Mouse (Mus musculus) brown adipose tissue, adult 24 weeks (tissue): Measurements from ENCODE around the gene Aldh1a3. TPM values are rescaled to one million over a fixed set of nuclear protein-coding genes. Genes with fewer than 3 reads are reported as not detected.
A peak's percentile ranks its signal among the peaks of the same experiment; 100 is the strongest.

ENCODE experiments used
- H3K27ac ChIP-seq: fragments of 200-500 bp; replicated peaks from 2 replicates; pipeline ENCODE4 v1.5.1; 2012; ENCODE audit warnings: low read depth, mild to moderate bottlenecking, low read length
- H3K4me1 ChIP-seq: fragments of 200-500 bp; 2 replicates; pipeline ENCODE4 v1.6.1; 2012; ENCODE audit warnings: low read length, mixed read lengths; ENCODE audit not compliant: control insufficient read depth, insufficient read depth, insufficient read length
- H3K4me3 ChIP-seq: fragments of 200-500 bp; 2 replicates; pipeline ENCODE4 v1.5.1; 2012; ENCODE audit warnings: low read depth, mild to moderate bottlenecking, low read length, moderate library complexity; ENCODE audit not compliant: insufficient read depth
- polyA plus RNA-seq: library from polyadenylated mRNA; stranded (reverse); fragments of >200 nt; gene quantifications from 2 replicates; pipeline ENCODE4 v1.2.4, GENCODE M21; 2012; ENCODE audit not compliant: missing spikeins, insufficient read depth, insufficient read length

The Aldh1a3 gene
- polyA plus RNA-seq, result 1.6 and 3.0 TPM in 2 replicates

DNA sequence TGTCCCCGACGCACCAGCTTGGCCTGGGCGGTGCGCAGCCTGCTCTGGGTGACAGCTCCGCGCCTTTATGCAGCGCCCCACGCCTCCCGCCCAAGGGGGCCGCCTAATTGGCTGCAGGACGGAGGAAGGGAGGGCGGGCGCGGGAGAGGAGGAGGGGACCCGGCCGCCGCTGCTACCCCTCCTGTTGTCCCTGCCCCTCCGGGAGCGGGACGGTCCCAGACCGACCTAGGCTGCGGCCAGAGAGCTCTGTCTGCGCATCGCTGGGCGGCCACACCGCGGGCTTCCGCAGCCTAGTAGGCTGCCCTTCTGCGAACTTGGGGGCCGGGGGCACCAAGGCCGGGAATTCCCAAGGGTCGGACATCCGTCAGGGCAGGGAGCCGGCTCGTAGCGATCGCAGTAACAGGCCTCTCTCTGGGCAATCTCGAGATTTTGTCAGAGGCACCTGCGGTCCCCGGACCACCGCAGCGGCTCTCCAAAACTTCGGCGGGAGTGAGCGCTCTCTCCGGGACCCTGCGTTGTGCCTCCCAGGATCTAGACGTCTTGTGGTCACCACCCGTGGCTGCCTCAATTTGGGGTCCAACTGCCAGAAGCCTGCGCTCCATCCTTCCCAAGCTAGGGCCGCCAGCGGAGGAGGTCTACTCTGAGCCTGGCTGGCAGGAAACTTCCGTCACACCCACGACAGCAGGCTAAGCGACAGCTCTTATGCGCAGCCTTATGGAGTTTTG is at the start of gene Aldh1a3:
Gene Aldh1a3 (minus strand): TSS at position 81 of the 725 bp plus-strand sequence.
- Histone ChIP-seq H3K27ac (no peak within 1 kb of the TSS), H3K4me3 (peak within 1 kb of the TSS; percentile 40), H3K4me1 (no peaks in the 10 kb centered on the region)

DNA sequence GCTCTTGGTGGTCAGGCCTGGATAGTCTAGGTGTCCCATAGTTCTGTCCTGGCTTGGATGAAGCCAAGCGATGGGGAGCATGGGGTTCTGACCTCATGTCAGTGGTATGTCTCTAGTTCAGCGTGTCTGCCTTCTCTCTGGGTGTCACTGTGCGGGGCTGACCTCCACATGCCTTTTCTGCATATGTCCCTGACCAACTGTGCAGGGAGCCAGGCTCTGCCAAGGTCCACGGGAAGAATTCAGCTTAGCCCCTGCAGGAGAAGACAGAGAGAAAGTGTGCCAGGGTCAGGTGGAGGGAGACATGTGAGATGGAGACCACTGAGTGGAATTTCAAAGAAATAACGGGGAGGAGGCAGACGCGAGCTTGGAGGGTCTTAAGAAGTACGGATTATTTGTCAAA is 49.0 kb upstream of the Aldh1a3 start:
- Histone ChIP-seq H3K4me1 (no peaks in the 10 kb centered on the region), H3K4me3 (no peak overlapping the region), H3K27ac (no peak overlapping the region)

DNA sequence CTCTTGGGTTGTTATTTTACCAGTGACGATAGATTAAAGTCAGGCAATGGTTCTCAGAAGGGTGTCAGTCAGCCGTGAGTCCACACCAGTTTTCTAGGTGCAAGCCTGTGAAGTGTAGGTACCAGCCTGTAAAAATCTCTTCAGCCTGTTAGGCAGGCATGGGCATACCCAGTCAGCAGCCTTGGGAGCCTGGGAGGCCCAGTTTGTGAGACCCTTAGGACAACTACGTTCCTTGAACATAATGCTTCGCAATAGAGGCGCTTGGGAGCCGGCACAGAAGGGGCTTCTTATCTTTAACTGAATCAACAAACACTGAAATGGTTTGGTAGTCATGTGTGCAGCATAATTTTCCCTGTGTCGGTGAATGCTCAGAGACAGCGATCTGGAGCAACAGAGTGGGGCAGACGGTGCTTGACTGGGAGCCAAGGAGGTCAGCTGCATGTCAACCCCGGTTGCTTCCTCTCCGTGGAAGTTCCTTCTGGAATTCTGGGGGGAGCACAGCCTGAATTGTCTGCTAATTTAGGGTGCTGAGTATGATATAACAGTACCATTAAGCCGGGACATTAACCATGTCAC is 44.4 kb upstream of the Aldh1a3 start:
- no peak overlapping the region for H3K4me3 ChIP-seq
- no peaks in the 10 kb centered on the region for H3K4me1 ChIP-seq
- H3K27ac ChIP-seq, result no peak overlapping the region

DNA sequence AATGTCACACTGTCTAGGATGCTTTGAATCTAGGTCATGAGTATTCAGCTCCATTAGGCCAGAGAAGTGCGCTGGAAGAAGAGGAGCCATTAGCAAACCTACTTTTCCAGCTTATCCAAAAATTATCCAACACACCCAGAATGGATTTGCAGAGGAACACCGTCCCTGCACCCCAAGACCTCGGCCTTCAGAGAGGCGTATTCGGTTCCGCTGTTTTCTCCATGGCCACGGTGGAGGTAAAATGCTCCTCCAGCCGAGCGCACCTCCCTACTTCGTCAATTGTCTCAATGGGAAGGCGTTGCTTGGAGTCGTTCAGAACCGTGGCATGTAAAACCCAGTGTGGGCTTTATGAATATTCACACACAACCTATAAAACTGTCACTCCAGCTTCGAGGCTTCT is 39.3 kb upstream of the Aldh1a3 start:
- H3K27ac ChIP-seq, result no peak overlapping the region
- no peak overlapping the region for H3K4me3 ChIP-seq
- H3K4me1 ChIP-seq, result no peaks in the 10 kb centered on the region

DNA sequence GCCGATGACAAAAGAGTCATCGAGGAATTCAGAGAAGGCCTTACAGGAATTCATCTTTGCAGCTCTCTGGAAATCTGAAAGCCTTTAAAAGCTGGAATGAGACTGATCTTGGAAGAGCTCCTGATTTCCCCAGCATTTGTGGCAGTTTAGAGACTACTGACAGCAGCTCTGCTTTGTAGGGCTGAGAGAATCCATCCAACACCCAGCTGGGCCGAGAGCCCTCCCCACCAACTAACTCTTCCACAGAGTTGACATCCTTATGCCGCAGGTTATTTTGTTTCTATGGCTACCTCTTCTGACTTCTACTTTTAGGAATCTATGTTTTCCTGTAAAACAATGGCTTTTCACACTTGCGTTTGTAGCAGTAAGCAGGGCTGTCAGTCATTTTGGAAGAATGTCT is 37.9 kb upstream of the Aldh1a3 start:
- H3K4me3 ChIP-seq, result no peak overlapping the region
- no peak overlapping the region for H3K27ac ChIP-seq
- no peaks in the 10 kb centered on the region for H3K4me1 ChIP-seq

DNA sequence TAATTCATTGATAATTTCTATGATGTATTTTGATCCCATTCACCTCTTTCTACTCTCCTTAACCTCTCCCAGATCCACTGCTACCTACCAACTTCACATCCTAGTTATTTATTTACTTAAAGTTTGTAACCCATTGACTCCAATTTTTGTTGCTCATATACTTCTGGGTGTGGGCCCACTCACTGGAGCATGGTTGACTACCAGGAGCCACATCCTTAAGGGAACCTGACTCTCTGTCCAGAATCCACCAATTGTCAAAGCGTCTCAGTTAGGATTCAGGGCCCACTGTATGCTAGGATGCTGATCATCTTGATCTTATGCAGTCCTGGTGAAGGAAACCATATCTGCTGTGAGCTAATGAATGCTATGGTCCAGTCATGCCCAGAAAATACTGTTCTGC is 35.8 kb upstream of the Aldh1a3 start:
- Histone ChIP-seq H3K4me1 (no peaks in the 10 kb centered on the region), H3K27ac (no peak overlapping the region), H3K4me3 (no peak overlapping the region)

DNA sequence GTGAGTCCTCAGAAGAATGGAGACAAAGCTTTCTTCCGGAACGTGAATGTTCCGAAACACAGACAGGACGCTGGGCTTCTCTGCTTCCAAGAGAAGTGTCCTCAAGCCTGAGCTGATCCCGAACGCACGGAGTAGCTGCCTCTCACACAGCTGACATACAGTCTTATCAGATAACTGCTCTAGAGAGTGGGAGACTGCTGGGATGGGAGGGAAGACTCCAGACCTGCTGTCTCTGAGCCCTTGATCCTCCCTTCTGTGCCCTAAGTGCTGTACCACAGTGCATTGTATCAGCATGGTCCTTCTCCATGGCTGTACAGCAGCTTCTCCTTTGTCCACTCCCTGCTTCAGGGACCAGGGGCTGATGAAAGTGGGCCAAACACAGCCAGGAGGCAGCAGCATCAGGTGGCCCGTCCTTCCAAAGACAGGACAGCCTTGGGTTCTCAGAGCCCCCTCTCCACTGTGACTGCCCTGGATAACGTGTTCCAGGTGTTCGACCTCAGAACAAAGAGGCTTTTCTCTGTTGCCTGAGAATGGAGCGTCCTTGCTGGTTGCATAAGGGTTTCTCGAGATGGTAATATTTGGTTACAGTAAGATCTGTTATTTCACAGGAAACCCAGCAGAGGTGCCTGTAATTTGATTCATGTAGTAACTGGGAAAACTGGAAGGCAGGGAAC is 24.4 kb upstream of the Aldh1a3 start:
- no peaks in the 10 kb centered on the region for H3K4me1 ChIP-seq
- no peak overlapping the region for H3K4me3 ChIP-seq
- no peak overlapping the region for H3K27ac ChIP-seq

DNA sequence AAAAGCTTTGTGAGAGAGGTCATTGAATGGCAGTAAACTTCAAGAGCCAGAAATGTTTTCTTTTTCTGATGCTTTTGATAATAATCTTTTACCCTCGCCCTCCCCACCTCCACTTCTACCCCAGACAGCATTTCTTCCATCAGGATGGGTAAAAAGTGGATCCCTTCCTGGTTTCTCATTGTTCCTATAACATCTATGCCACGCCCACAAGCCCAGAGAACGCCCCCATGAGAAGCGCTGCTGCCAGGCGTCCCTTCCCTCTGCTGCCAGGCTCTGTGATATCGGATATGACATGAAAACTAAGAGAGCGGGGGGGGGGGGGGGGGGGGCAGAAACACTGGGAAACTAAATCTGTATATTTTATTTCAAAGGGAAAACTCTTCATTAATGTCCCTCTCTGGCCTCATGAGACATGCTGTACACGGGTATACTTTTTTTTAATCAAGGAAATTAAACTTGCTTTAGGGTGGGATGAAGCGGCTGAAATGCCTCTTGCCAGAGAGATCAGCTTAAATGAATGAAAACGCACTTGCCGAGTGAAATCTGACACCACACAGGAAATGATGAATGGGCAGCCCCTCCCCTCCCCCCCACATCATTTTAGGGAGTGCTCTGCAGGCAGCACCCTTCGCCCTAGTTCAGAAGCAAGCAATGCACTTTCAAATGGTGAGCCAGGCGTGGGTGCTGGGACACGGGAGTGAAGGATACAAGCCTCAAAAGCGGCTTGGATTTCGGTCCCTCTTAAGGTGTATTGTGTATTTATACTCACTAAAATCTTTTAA is 22.8 kb upstream of the Aldh1a3 start:
- H3K4me3 ChIP-seq, result no peak overlapping the region; the same call in 1 of the 2 replicates
- H3K4me1 ChIP-seq, result no peaks in the 10 kb centered on the region
- H3K27ac ChIP-seq, result 0 out of 2 replicates have a peak overlapping the region, but pooled peaks have one; percentile 23

DNA sequence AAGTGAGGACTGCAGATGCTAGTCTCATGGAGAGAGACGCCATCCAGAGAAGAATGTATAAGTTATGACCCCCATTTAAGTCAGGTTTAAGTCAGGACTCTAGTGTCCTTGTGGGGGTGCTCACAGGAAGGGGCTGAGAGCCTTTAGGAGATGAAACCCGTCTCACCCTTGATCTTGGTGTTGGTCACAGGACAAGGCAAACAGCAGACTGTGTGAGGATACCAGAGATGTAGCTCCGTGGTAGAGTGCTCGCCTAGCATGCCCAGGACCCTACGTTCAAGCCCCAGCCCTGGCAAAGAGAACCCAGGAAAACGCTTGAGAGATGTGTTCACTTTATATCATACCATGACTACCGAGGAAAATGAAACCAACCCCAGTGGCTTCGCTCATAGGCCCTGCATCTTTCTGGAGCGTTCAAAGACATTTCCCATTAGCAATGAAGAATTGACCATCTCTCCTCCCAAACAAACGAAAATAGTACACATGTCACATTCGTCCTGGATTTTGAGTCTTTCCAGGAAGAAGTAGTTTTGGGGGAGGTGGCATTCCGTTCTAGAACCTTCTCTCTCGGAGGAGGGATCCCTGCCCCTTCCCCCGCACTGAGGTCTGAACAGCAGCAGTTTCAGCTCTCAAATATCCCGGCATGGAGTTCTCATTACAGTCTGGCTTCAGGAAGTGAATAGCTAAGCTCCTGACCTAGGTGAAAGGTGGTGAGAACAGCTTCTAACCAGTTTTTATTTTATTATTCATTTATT is 21.6 kb upstream of the Aldh1a3 start:
- Histone ChIP-seq H3K4me3 (0 out of 2 replicates have a peak overlapping the region, but pooled peaks have one; percentile 2), H3K27ac (peak overlapping the region; percentile 23; the same call in 1 of the 2 replicates), H3K4me1 (no peaks in the 10 kb centered on the region)

DNA sequence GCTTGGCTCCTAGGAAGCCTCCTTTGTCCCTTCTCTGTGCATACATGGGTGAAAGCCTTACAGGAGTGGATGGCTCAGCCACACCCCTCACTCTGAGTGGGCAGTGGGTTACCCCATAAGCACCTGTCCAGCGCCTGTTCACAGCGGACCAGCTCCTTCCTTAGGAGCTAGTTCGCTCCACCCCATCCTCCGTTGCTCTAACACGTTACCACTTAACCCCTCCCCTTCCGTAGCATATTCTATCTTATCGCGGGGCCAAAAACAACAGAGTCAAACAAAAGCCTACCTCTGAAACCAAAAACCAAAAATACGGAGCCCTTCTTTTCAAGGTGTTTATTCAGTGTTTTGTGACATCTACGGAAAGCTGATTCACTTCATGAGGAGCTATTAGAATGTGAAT is 21.0 kb upstream of the Aldh1a3 start:
- Histone ChIP-seq H3K4me3 (no peak overlapping the region), H3K27ac (no peak overlapping the region), H3K4me1 (no peaks in the 10 kb centered on the region)

DNA sequence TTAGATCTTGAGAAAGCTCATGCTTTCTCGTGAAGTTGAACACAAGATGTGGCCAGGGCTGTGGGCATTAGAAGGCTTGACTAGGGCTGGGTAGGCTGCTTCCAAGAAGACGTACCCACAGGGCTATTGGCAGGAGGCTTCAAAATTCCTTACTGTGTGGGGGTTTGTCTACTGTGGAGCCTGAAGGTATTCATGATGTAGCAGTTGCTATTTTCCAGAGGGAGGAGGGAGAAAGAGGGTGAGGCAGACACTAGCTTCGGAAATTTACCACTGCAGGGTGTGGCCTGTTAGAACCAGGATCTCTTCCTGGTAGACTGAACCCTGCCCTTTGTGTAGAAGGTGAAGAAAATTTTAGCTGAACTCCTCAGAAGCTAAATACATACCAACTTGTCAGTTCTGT is 19.5 kb upstream of the Aldh1a3 start:
- Histone ChIP-seq H3K4me3 (no peak overlapping the region), H3K4me1 (no peaks in the 10 kb centered on the region), H3K27ac (no peak overlapping the region)

DNA sequence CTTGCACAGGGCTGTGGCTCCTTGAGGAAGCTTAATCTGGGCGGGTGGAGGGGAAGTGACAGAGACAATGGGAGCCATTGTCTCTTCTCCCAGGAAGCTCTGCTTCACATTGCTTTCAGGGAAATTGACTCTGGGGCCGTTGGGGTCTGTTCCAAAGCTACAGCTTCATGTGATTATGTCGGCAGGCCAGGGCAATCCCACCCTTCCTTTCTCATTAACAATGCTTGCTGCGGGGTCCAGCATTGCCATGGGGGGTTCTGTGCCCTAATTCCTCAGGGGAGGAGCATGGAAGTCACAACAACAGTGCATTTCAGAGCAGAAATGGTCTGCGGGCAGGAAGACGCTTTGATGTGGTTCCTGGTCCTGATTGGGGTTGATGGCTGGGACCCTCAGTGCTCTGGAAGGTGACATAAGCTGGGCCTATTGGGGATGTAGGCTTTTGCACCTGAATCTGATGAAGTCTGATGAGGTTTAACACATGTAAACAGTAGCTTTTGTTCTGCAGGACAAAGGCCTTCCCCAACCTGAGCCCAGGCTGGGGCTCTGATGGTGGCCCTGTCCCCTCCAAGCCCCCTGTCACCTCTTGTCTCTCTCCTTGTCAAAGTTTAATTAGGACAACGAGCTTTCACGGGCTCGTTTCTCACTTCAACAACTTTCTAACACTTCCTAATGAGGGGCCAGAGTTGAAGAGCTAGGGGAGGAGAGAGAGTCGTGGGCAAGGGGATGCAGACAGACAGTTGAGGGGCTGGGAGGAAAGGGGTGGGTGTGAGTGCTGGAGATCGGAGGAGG is 18.0 kb upstream of the Aldh1a3 start:
- no peaks in the 10 kb centered on the region for H3K4me1 ChIP-seq
- H3K4me3 ChIP-seq, result no peak overlapping the region
- no peak overlapping the region for H3K27ac ChIP-seq

DNA sequence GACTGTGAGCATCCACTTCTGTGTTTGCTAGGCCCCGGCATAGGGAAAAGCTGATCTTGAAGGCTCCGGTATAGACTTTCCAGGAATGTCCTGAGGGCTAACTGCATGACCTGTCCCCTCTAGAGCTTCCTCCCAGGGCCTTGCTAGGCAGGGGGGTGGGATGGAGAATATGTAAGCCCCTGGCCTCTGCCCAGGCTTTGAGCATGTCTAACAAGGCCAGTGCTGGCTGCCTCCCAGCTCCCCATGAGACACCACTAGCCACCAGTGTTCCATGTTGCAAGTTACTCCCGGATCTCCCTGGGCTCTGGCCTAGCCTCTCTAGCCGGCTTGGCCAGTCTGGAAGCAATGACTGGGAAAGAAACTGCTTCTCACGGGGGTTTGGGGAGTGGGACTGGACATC is 17.4 kb upstream of the Aldh1a3 start:
- Histone ChIP-seq H3K4me1 (no peaks in the 10 kb centered on the region), H3K4me3 (no peak overlapping the region), H3K27ac (no peak overlapping the region)
